Mouse (Mus musculus): ENCODE results near the gene Rnf40. TPM values are rescaled to one million over a fixed set of nuclear protein-coding genes. Genes with fewer than 3 reads are reported as not detected.

Gene Rnf40
- 10 to 100 TPM; 57.1 to 68.5 (median 67.5) TPM for total RNA-seq (2022)

DNA sequence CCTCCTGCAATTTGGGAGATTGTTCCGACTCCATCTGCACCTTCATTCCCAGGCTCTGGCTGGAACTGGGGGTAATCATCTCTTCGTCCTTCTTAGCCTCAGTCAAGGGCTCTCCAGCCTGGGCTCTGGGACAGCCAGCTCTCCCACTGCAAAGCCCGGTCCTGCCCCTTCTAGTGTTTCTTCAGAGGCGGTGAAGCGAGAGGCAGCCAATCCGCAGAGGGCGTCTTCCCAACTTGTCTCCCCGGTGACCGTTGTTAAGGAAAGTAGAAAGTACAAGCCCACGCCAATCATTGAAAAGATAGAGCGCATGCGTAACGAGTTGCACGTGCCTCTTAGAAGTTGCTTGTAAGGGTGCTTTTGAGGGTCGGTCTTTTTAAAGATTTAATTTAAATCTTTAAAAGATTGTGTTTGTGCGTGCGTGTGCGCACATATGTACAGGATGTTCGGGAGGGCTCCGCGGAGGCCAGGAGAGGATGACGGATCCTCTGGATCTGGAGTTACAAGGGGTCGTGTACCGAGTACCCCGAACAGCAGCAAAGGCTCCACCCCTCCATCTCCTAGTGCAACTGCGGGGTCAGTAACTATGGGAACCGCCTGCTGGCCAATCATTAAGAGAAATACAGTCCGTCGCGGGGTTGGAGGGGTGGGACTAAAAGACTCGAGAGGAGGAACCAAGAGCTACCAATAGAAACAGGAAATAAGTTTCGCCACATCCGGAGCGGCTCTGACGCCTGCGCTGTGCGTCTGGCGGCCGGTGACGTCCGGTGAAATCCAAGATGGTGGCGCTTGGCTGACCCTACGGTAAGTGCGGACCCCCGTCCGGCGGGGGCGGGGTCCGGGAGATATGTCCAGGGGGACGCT is at the start of gene Rnf40, which contains the start of gene Ccdc189:
Gene Rnf40, plus strand, starts transcription at position 757 of the 861 bp plus-strand sequence.
Gene Ccdc189, minus strand, starts transcription at position 585 of the 861 bp plus-strand sequence.
- peak; percentile 85 to 98 for DNase-seq (ENCODE audit: low spot score in 2 of 2)

DNA sequence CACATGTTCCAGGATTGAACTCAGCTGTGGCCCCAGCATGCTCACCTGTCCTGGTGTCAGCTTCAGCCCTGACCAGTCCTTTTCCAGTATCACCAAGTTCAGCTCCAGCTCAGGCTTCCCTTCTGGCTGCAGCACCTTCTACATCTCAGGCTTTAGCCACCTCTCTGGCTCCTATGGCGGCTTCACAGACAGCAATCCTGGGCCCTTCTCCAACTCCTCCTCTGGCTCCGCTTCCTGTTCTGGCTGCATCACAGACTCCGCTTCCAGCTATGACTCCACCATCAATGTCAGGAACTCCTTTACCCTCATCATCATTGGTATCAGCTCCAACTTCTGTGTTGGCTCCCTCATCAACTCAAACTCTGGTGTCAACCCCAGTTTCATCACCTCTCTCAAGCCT is 46.9 kb upstream of the Rnf40 start:
- no peak for DNase-seq (ENCODE audit: low spot score in 2 of 2)

DNA sequence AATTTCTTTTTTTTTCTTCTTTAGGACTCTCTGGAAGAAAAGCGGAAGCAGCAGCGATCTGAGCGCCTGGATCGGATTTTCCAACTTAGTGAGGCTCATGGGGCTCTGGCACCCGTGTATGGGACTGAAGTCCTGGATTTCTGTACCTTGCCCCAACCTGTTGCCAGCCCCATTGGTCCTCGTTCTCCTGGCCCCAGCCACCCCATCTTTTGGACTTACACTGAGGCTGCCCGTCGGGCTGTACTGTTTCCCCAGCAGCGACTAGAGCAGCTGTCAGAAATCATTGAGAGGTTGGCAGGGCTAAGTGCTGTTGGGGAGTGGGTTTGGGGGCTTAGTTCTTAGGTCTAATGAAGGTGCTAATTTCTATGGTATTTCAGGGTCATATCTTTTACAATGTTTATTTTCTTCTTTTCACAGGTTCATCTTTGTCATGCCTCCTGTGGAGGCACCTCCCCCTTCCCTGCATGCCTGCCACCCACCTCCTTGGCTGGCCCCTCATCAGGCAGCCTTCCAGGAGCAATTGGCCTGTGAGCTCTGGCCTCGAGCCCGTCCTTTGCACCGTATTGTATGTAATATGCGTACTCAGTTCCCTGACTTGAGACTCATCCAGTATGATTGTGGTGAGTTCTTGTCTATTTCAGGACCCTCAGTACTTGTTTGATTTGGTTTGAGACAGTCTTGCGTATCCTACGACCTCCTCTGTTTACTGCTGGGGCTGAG is 39.3 kb upstream of the Rnf40 start:
- no peak for DNase-seq (ENCODE audit: low spot score in 2 of 2)

DNA sequence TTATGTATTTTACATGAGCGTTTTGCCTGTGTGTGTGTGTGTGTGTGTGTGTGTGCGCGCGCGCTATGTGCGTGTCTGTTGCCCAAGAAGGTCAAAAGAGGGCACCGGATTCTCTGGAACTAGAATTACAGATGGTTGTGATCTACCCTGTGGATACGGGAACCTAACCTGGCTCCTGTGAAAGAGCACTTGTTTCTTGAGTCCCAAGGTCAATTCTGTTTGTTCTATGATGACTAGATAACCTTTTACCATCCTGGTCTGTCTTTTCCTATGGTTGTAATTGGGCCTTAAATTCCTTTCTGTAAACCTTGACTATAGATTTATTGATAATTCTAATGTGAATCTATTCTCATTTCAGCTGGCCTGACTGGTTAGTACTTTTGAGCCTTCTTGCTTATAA is 37.0 kb upstream of the Rnf40 start:
- no peak for DNase-seq (ENCODE audit: low spot score in 2 of 2)

DNA sequence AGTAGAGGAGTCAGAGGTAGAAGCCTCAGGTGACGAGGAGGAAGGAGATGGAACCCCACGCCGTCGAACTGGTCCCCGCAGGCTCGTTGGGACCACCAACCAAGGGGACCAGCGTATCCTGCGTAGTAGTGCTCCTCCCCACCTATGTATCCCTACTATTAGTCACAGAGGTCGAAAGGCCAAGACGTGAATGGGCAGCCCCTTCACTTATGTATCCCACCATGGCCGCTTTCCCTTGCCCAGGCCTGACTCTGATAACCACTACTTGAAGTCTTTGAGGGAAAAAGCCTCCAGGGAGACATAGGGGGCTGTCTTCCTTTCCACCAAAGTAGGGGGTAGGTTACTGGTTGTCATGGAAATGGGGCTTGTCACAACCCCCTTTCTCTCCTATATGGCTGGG is 28.0 kb upstream of the Rnf40 start:
- DNase-seq (ENCODE audit: low spot score in 2 of 2): no peak

DNA sequence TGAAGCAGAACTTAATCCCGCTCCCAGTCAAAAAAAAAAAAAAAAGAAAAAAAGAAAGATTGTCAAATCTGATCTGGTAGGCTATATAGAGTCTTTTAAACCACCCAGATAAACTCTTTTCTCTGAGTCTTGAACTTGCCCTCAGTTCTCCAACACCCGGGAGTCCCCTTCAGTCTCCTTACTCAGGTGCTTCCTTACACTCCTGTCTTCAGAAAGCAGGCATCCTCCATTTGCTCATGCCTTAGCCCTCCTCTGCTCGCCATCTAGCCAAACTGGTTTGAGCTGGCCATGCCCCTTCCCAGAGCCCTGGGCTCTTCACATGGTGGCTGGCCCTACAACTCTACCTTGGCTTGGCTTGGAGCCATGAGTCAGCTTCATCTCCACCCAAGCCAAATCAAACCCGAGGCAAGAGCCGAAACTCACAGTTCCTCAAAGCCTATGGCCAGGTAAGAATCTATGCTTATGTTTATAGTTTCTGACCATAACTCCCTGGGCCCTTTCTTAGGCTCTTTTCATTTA is 27.2 kb upstream of the Rnf40 start, which contains the start of gene Tmem265:
Gene Tmem265, plus strand, starts transcription at position 51 of the 519 bp plus-strand sequence.
- no peak for DNase-seq (ENCODE audit: low spot score in 2 of 2)

DNA sequence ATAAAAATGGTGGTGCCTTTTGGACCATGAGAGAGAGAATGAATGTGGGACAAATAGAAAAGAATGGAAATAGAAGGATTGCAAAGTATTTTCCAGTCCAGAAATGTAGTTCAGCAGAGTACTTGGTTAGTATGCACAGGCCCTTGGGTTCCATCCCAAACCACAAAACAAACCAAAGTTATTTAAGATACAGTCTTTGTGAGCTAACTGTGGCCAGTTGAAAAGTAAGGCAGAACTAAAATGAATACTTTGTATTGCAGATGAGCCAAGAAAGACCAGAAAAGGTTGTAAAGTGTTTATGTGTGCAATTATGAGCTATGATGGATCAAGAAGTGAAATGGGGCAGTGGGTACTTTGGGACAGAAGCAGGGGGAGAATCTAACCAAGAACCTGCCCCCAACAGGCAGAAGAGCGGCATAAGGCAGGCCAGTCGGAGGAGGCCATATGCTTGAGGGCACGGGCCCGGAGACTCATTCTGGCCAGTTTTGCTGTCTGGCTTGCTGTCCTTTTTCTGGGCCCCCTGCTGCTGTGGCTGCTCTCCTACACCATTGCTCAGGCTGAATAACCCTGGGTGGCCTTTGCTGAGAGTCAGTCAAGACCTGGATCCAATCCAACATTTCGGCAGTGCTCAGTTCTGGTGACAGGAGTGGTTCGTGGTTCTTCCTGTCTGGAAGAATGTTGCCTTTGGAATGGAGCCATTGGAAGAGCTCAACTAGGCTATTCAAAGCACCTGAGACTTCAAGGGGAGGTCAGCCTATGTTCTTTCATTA is 24.0 kb upstream of the Rnf40 start:
- no peak for DNase-seq (ENCODE audit: low spot score in 2 of 2)

DNA sequence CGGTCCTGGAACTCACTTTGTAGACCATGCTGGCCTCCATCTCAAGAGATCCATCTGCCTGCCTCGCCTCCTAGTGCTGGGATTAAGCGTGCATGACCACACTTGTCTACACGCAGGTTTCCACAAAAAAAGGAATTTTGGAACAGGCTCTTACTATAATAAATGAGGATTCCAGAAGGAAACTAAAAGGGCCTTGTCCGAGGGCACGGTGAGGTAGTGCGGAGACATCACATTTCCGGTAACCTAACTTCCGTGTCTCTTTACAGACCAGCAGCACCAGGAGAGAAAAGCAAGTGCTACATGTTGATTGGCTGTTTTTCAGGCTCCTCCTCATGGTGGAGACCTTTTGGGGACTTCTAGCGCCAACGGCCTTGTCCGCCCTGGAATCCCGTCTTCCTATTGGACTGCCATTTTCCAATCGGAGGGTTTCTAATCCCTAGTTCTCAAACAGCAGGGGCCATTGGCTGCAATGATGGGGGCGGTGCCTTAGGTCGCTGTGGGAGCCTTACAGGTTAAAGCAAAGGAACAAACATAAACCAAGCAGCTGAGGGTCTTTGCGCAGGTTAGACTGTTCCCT is 15.6 kb upstream of the Rnf40 start, which contains the start of gene Phkg2:
Gene Phkg2, plus strand, starts transcription at position 446 of the 577 bp plus-strand sequence.
- DNase-seq (ENCODE audit: low spot score in 2 of 2): peak; percentile 82 to 96

DNA sequence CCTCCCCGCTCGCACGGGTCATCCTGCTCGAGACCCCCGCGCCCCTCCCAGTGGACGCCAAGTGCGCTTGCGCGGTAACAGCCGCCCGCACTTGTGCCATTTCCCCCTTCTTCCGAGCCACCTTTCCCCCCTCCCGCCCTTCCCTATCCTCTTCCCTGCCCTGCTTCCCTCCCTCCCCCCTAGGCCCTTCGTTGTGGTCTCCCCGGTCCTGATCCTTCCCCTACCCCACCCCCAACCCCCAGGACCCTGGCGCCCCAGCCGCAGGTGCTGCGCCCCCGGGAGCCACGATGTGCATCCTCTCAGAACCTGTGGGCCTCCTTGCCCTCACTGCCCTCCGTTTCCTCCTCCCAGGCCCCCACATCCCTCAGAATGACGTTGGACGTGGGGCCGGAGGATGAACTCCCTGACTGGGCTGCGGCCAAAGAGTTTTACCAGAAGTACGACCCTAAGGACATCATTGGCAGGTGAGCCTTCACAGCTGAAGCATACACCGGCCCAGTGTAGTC is 15.0 kb upstream of the Rnf40 start:
- DNase-seq (ENCODE audit: low spot score in 2 of 2): no peak

DNA sequence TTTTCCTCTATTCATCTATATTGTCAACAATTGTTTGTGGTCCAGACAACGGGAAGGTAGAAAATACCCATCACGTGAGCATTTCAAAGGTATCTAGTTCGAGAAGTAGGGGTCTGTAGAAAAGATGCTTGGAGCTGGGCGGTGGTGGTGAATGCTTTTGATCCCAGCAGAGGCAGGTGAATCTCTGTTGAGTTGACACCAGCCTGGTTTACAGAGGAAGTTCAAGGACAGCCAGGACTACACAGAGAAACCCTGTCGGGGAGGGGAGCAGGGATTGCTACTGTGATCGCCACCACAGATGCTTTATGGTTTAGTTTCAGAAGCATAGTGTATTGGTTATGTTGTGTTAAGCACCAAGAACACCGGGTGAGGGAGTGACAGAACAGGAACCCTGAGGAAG is 14.5 kb upstream of the Rnf40 start:
- DNase-seq (ENCODE audit: low spot score in 2 of 2): no peak

DNA sequence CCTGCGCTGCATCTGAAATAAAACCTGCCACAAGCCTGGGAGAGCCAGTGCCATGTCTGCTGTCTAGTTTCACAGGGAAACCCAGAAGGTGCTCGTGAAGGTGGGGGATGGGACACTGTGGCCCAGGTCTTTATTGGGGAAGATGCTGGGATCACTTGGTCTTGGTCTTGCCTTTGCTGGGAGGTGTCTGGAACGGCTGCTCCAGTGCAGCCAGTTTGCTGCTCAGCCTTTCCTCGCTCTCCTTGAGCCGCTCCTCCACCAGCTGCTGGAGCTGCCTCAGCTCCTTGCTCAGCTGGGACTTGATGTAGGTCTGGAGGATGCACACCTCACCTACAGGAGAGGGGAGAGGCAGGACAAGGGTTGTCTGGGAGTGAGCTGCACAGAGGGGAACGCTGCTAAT is 5.3 kb upstream of the Rnf40 start:
- no peak for DNase-seq (ENCODE audit: low spot score in 2 of 2)

DNA sequence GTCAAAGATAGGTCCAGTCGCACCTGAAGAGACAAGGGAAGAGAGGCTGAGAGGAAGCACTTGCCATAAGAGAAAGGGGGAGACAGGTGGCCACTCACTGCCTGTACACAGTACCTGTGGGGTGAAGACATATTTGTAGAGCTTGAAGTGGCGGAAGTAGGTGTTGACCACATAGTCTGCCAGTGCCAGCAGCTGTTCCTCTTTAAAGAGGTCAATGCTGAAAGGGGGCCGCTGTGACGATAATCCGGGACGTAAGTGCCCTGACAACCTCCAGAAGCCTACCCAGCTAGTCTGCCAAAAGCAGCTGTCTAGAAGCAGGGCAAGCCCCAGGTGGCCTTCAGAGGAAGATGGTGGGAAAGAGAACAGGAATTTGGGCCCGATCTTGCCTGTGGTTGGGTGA is 3.5 kb upstream of the Rnf40 start:
- no peak for DNase-seq (ENCODE audit: low spot score in 2 of 2)

DNA sequence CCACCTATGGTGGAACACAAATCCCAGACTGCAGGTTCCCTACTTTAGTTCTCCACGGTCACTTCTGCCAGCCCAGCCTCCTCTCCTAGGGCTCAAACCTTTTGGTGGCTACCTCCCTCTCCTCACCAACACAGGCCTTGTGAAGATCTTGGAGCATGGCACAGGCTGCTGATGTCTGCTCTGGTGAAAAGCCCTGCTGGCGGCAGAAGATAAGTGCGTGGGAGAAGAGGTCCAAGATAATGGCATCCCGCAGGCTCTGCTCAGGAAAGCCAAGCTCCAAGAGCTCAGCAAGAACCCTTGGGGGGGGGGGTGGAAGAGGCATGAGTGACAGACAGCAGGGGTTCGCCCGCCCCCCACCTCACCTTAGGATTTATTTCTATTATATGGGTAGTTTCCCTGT is 2.4 kb upstream of the Rnf40 start:
- DNase-seq (ENCODE audit: low spot score in 2 of 2): no peak

DNA sequence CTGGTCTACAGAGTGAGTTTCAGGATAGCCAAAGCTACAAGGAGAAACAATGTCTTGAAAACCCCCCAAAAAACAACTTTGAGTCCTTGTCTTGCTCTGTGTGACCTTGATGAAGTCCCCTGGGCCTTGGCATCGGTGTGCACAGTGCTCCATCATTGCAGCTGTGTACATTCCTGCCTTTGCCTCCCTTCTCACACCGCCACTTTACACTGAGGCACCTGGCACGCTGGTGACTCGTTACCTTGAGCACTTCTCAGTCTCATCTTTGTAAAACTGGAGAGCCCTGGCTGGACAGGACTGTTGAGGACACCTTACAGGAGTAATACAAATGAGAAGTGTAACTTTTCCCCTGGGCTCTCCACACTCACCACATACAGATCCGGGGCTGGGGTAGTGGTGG is 1.4 kb upstream of the Rnf40 start:
- no peak for DNase-seq (ENCODE audit: low spot score in 2 of 2)

DNA sequence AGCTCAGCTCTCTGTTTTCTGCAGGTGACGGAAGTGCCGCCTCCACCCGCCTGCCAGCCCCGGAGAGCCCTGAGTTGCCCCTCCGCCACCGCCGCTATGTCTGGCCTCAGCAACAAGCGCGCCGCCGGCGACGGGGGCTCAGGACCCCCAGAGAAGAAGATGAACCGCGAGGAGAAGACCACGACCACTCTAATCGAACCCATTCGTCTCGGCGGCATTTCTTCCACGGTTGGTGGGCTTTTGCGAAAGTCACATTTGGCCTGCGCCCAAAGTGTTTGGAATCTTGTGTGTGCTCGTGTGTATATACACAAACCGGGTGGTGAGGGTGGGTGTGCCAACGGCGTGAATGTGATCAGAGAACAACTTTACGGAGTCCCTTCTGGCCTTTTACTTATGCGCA is 334 bp downstream of the Rnf40 start:
- no peak for DNase-seq (ENCODE audit: low spot score in 2 of 2)

DNA sequence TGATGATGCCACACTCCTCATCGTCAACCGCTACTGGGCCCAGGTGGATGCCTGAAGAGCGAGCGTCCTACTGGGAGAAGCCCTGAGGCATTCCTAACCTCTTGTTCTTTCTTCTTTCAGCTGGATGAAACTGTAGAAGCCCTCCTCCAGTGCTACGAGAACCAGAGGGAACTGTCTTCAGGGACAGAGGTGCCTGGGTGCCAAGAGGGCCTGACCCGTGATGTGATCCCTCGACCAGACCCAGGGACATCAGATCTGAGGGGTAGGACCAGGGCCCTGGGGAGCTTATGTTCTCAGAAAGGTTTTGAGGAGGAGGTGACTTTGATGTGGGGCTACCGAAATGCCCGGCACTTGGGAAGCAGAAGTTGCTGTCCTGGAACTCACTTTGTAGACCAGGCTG is 1.1 kb downstream of the Rnf40 start:
- DNase-seq (ENCODE audit: low spot score in 2 of 2): no peak

DNA sequence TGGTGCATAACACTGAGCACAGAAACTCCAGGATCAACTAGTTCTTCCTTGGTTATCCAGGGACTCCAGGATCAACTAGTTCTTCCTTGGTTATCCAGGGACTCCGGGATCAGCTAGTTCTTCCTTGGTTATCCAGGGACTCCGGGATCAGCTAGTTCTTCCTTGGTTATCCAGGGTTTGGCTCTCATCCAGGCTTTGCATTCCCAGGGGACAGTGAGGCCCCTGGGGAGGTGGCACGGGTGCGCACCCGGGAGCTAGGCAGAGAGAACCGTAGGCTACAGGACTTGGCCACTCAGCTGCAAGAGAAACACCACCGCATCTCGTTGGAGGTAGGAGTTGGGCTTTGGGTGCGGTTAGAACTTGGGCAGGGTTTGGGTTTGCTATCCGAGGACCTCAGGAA is 2.5 kb downstream of the Rnf40 start:
- no peak for DNase-seq (ENCODE audit: low spot score in 2 of 2)

DNA sequence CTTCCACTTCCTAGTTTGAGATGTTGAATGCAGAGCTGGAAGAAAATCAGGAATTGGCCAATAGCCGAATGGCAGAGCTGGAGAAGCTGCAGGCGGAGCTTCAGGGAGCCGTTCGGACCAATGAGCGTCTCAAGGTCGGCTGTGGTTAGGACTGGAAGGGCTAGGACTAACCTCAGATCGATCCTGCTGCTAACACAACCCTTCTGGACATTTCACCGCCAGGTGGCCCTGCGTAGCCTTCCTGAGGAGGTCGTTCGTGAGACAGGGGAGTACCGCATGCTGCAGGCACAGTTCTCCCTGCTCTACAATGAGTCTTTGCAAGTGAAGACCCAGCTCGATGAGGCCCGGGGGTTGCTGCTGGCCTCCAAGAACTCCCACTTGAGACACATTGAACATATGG is 4.0 kb downstream of the Rnf40 start:
- no peak for DNase-seq (ENCODE audit: low spot score in 2 of 2)

DNA sequence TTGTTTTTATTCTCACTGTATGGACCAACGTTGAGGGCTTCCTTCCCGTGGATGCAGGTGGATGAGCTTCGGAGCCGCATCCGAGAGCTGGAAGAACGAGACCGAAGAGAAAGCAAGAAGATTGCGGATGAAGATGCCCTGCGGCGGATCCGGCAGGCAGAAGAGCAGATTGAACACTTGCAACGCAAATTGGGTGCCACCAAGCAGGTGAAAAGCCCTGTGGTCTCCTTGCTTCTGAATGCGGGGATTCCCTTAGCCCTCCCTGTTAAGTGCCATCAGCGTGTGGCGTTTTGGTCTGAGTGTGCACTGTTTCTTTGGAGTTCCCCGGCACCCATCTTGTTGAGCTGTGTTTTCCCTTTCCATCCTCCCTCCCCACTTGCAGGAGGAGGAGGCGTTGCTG is 8.2 kb downstream of the Rnf40 start:
- DNase-seq (ENCODE audit: low spot score in 2 of 2): no peak

DNA sequence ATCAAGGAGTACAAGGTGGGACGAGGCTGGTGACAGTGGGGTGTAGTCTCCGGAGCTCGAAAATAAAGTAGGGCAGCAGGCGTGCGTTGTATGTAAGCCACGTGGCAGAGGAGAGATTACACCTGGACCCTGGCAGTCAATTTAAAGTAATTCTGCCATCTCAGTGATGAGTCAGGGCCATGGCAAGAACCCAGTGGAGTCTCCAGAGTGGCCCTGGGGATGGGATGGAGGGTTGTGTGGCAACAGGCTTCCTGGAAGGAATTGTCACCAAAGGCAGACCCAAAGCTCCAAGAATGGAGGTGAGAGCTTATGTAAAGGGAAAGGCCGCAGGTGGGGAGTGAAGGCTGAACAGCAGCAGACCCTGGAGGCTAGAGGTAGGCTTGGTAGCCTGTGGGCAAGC is 12.0 kb downstream of the Rnf40 start:
- no peak for DNase-seq (ENCODE audit: low spot score in 2 of 2)

DNA sequence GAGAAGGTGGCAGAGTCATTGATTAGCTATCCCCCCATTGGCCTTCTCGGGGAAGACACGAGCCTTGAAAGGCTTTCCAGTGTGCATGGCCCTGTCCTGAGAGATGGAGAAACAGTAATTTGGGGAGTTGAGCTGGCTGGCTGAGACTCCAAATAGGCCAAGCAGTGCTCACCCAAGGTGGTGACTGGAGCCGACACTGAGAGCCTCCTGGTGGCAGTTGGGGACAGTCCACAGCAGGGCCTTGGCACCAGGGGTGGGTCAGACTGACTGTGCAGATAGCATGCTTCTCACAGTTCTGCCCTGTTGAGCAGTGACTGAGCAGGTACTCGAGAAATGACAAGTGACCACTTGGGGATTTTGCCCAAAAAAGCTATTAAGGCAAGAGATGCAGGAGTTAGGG is 13.2 kb downstream of the Rnf40 start:
- DNase-seq (ENCODE audit: low spot score in 2 of 2): no peak
